22 mouse cellular contexts compared by ENCODE assay signal in genomic region chr7:95598339-95598738, GRCm38 (mm10).
DNase-seq lines count a peak whose midpoint lies in the region; ATAC-seq and TF ChIP-seq lines count a peak whose summit lies in the region.
"Had no signal": no experiment of that assay in that cellular context is flagged by ENCODE, and none has a peak within 500 bp of the region (broad histone marks: within the 10 kb centered on the region; RNA-seq: fewer than 3 reads in every experiment).

No protein-coding gene starts in this region.

- WGBS in heart, postnatal 0 days = 52% methylated on average over 2 of the region's 2 CpGs
- WGBS in kidney, postnatal 0 days = 55% methylated on average over 2 of the region's 2 CpGs
- WGBS in lung, embryonic 14.5 days = 39% methylated on average over 2 of the region's 2 CpGs
- 39% methylated on average over 2 of the region's 2 CpGs for WGBS in lung, adult 2 months

- no peak overlapping the region for H3K4me2 ChIP-seq in heart, postnatal 0 days (ENCODE audit: low read depth, low read length)
- no peak overlapping the region for H3K4me2 ChIP-seq in kidney, postnatal 0 days (ENCODE audit: low read length)
- H3K4me2 ChIP-seq in lung, embryonic 14.5 days = no peak overlapping the region
- H3K4me2 ChIP-seq: embryonic facial prominence, embryonic 13.5 days; embryonic facial prominence, embryonic 15.5 days; forebrain, embryonic 12.5 days had no signal

- no peaks in the 10 kb centered on the region for H3K27me3 ChIP-seq in heart, postnatal 0 days (ENCODE audit: control insufficient read depth, insufficient read depth, low read length)
- H3K27me3 ChIP-seq in kidney, postnatal 0 days (ENCODE audit: insufficient read depth, low read length) = no peaks in the 10 kb centered on the region
- H3K27me3 ChIP-seq in lung, embryonic 14.5 days (ENCODE audit: insufficient read depth, low read length) = no peaks in the 10 kb centered on the region
- H3K27me3 ChIP-seq: embryonic facial prominence, embryonic 13.5 days; embryonic facial prominence, embryonic 15.5 days; forebrain, embryonic 12.5 days had no signal

- no peaks in the 10 kb centered on the region for H3K4me1 ChIP-seq in heart, postnatal 0 days (ENCODE audit: control insufficient read depth, insufficient read depth)
- H3K4me1 ChIP-seq in kidney, postnatal 0 days (replicated peaks; ENCODE audit: insufficient read depth, low read length) = no peaks in the 10 kb centered on the region
- no peaks in the 10 kb centered on the region for H3K4me1 ChIP-seq in lung, embryonic 14.5 days (ENCODE audit: insufficient read depth)
- no peaks in the 10 kb centered on the region for H3K4me1 ChIP-seq in lung, adult 2 months (ENCODE audit: control insufficient read depth, insufficient read depth, low read length)
- H3K4me1 ChIP-seq: embryonic facial prominence, embryonic 13.5 days; embryonic facial prominence, embryonic 15.5 days; forebrain, embryonic 10.5 days; forebrain, embryonic 12.5 days had no signal

- no peak for ATAC-seq in heart, postnatal 0 days (ENCODE audit: insufficient read depth, low read depth)
- ATAC-seq in kidney, postnatal 0 days (replicated peaks; ENCODE audit: low FRiP score, low read depth) = no peak
- no peak for ATAC-seq in lung, embryonic 14.5 days (ENCODE audit: insufficient read depth)
- ATAC-seq: forebrain, embryonic 14.5 days had no signal

- no peak overlapping the region for H3K27ac ChIP-seq in heart, postnatal 0 days (ENCODE audit: low read depth)
- no peak overlapping the region for H3K27ac ChIP-seq in kidney, postnatal 0 days
- H3K27ac ChIP-seq in lung, embryonic 14.5 days (ENCODE audit: low read depth) = no peak overlapping the region
- H3K27ac ChIP-seq: embryonic facial prominence, embryonic 13.5 days; embryonic facial prominence, embryonic 15.5 days; forebrain, embryonic 10.5 days; forebrain, embryonic 12.5 days had no signal

- no peak for TF ChIP-seq CTCF in heart, postnatal 0 days (IDR thresholded peaks at IDR 0.05; ENCODE audit: low read depth)
- TF ChIP-seq CTCF in kidney, postnatal 0 days (IDR thresholded peaks at IDR 0.05; ENCODE audit: low read depth) = no peak
- no peak for TF ChIP-seq CTCF in lung, embryonic 14.5 days (IDR thresholded peaks at IDR 0.05; ENCODE audit: low read depth)
- no peak for TF ChIP-seq CTCF in lung, adult 2 months (IDR thresholded peaks at IDR 0.05; ENCODE audit: insufficient read depth, low read length)

- TF ChIP-seq POLR2A in lung, adult 2 months (IDR thresholded peaks at IDR 0.05; ENCODE audit: borderline replicate concordance, extremely low read depth, low read depth, low read length) = no peak

- no peak for TF ChIP-seq EP300 in heart, postnatal 0 days (IDR thresholded peaks at IDR 0.05; ENCODE audit: low read depth)

- intact Hi-C loops in heart, postnatal 25 days (cut with DNase I) = no loop called here

- DNase-seq in heart, postnatal 0 days (ENCODE audit: low spot score) = peak; percentile 14
- no peak for DNase-seq in heart, postnatal 25 days (ENCODE audit: low spot score)
- peak; percentile 69 for DNase-seq in kidney, postnatal 0 days (ENCODE audit: low spot score)
- no peak for DNase-seq in kidney, postnatal 25 days
- peak; percentile 33 for DNase-seq in lung, embryonic 14.5 days
- no peak for DNase-seq in lung, adult 2 months
- DNase-seq: adrenal gland, adult 2 months; adrenal gland, postnatal 10 days; adrenal gland, postnatal 25 days; cerebellum, adult 11 months; cerebellum, adult 18-20 months; cerebellum, adult 8-10 months; cerebellum, adult 9-11 months; cerebellum, postnatal 14 days; cerebellum, postnatal 36 days; embryo, embryonic 11 days had no signal

- H3K4me3 ChIP-seq in heart, postnatal 0 days (ENCODE audit: low read depth, low read length) = no peak overlapping the region
- H3K4me3 ChIP-seq in kidney, postnatal 0 days (replicated peaks; ENCODE audit: low read depth, low read length) = no peak overlapping the region
- H3K4me3 ChIP-seq in lung, embryonic 14.5 days (ENCODE audit: low read depth, low read length) = no peak overlapping the region
- no peak overlapping the region for H3K4me3 ChIP-seq in lung, adult 2 months (replicated peaks; ENCODE audit: extremely low read depth, low read depth, low read length)
- H3K4me3 ChIP-seq: embryonic facial prominence, embryonic 13.5 days; embryonic facial prominence, embryonic 15.5 days; erythroblast, embryonic 14.5 days; forebrain, embryonic 10.5 days; forebrain, embryonic 12.5 days had no signal

- H3K9ac ChIP-seq in heart, postnatal 0 days (replicated peaks; ENCODE audit: low read depth, low read length) = no peak overlapping the region
- no peak overlapping the region for H3K9ac ChIP-seq in kidney, postnatal 0 days (ENCODE audit: low read depth, low read length)
- no peak overlapping the region for H3K9ac ChIP-seq in lung, embryonic 14.5 days
- H3K9ac ChIP-seq: embryonic facial prominence, embryonic 13.5 days; embryonic facial prominence, embryonic 15.5 days; forebrain, embryonic 12.5 days had no signal

- H3K36me3 ChIP-seq in heart, postnatal 0 days (replicated peaks; ENCODE audit: control insufficient read depth, insufficient read depth, low read length) = no peaks in the 10 kb centered on the region
- no peaks in the 10 kb centered on the region for H3K36me3 ChIP-seq in kidney, postnatal 0 days (ENCODE audit: insufficient read depth, low read length)
- no peaks in the 10 kb centered on the region for H3K36me3 ChIP-seq in lung, embryonic 14.5 days (ENCODE audit: insufficient read depth)
- H3K36me3 ChIP-seq: embryonic facial prominence, embryonic 13.5 days; embryonic facial prominence, embryonic 15.5 days; forebrain, embryonic 10.5 days; forebrain, embryonic 12.5 days had no signal

- no peaks in the 10 kb centered on the region for H3K9me3 ChIP-seq in heart, postnatal 0 days (replicated peaks; ENCODE audit: control insufficient read depth, low read length)
- H3K9me3 ChIP-seq in kidney, postnatal 0 days (replicated peaks; ENCODE audit: low read length) = no peaks in the 10 kb centered on the region
- no peaks in the 10 kb centered on the region for H3K9me3 ChIP-seq in lung, embryonic 14.5 days (ENCODE audit: low read depth, low read length)
- H3K9me3 ChIP-seq: embryonic facial prominence, embryonic 13.5 days; embryonic facial prominence, embryonic 15.5 days; forebrain, embryonic 10.5 days; forebrain, embryonic 12.5 days had no signal

Comparison
In these comparisons a context has a peak if more than half of its experiments do, and no peak if none do; other contexts are left out.
1. DNase-seq: peak in heart, postnatal 0 days (single experiment), kidney, postnatal 0 days (single experiment) and lung, embryonic 14.5 days (single experiment); none in heart, postnatal 25 days (single experiment), kidney, postnatal 25 days (0 of 2) and lung, adult 2 months (single experiment).